Mouse (Mus musculus) CH12.LX (cell line): ENCODE measurements at regions not wholly inside any gene's neighbourhood (a gene's known extent, or its start where the extent isn't known, plus 50 kb on each side); places are given as distances from the start of the nearest gene placed in this dataset.

ENCODE experiments used
- DNase-seq: peaks from one replicate; pipeline ENCODE4 v3.0.0-alpha.2; 2013; ENCODE audit errors: extremely low read depth
- H3K27ac ChIP-seq: 2 replicates; pipeline ENCODE4 v1.5.1; 2012; ENCODE audit warnings: low read depth, mild to moderate bottlenecking, control low read depth, moderate library complexity; ENCODE audit not compliant: insufficient read depth
- H3K27me3 ChIP-seq: replicated peaks from 2 replicates; pipeline ENCODE3; 2012; ENCODE audit warnings: inconsistent platforms
- H3K36me3 ChIP-seq, 2 experiments: replicated peaks in 1 of 2; 2 replicates each; pipeline versions ENCODE3 to v1.6.1; 2012; ENCODE audit warnings: inconsistent platforms in 1 of 2, low read length in 1 of 2, mild to moderate bottlenecking in 1 of 2, mixed read lengths in 1 of 2, moderate library complexity in 1 of 2; ENCODE audit not compliant: control insufficient read depth in 1 of 2, insufficient read depth in 1 of 2
- H3K4me1 ChIP-seq, 2 experiments: 2 replicates each; pipeline ENCODE4 v1.6.1; 2012; ENCODE audit warnings: inconsistent platforms in 1 of 2, moderate library complexity in 1 of 2; ENCODE audit not compliant: insufficient read depth in 2 of 2, control insufficient read depth in 1 of 2
- H3K4me2 ChIP-seq: 2 replicates; pipeline ENCODE4 v1.6.1; 2012; ENCODE audit warnings: low read depth, mild to moderate bottlenecking, control low read depth; ENCODE audit not compliant: poor library complexity, insufficient read depth, severe bottlenecking
- H3K4me3 ChIP-seq, 3 experiments: fragments of 150-350 bp in 1 of 3; sonication (generic) in 1 of 3; replicated peaks in 1 of 3; 2 replicates each; pipeline versions ENCODE3 to v1.5.1; 2011 to 2012; ENCODE audit warnings: low read depth in 2 of 3, low read length in 2 of 3, mild to moderate bottlenecking in 2 of 3, moderate library complexity in 2 of 3, control low read depth in 1 of 3, improper control_type of control experiment in 1 of 3, inconsistent platforms in 1 of 3, mixed read lengths in 1 of 3; ENCODE audit not compliant: poor library complexity in 1 of 3
- H3K79me2 ChIP-seq: replicated peaks from 2 replicates; pipeline ENCODE4 v1.6.1; 2012; ENCODE audit warnings: mild to moderate bottlenecking, moderate library complexity; ENCODE audit not compliant: control insufficient read depth, poor library complexity, insufficient read depth, severe bottlenecking; ENCODE audit errors: extremely low read depth
- H3K9ac ChIP-seq: 2 replicates; pipeline ENCODE4 v1.6.1; 2012; ENCODE audit warnings: low read depth, mild to moderate bottlenecking, control low read depth, moderate library complexity; ENCODE audit not compliant: insufficient read depth
- H3K9me3 ChIP-seq: replicated peaks from 2 replicates; pipeline ENCODE3; 2012; ENCODE audit warnings: low read length, inconsistent platforms, mixed read lengths
- CHD1 ChIP-seq: IDR thresholded peaks from 2 replicates; pipeline ENCODE4 v1.6.1; 2012; ENCODE audit warnings: low read depth, low read length, improper control_type of control experiment, inconsistent platforms
- ELF1 ChIP-seq: IDR thresholded peaks from 2 replicates; pipeline ENCODE4 v1.6.1; 2014; ENCODE audit warnings: low read depth, mild to moderate bottlenecking, inconsistent platforms, low read length, improper control_type of control experiment
- EP300 ChIP-seq: IDR thresholded peaks from 2 replicates; pipeline ENCODE4 v1.6.1; 2011; ENCODE audit warnings: low read length, improper control_type of control experiment
- ETS1 ChIP-seq: conservative IDR thresholded peaks from 2 replicates; pipeline ENCODE4 v1.6.1; 2012; ENCODE audit warnings: low read depth, mild to moderate bottlenecking, inconsistent platforms, low read length, improper control_type of control experiment, moderate library complexity
- GABPA ChIP-seq: IDR thresholded peaks from 2 replicates; pipeline ENCODE4 v1.6.1; 2012; ENCODE audit warnings: low read depth, low read length, improper control_type of control experiment, inconsistent platforms; ENCODE audit not compliant: insufficient replicate concordance
- JUN ChIP-seq: IDR thresholded peaks from 2 replicates; pipeline ENCODE4 v1.6.1; 2011; ENCODE audit warnings: low read depth, mild to moderate bottlenecking, low read length, improper control_type of control experiment, moderate library complexity; ENCODE audit not compliant: insufficient read depth
- JUND ChIP-seq: conservative IDR thresholded peaks from 2 replicates; pipeline ENCODE4 v1.6.1; 2011; ENCODE audit warnings: low read depth, low read length, improper control_type of control experiment
- KAT2A ChIP-seq: IDR thresholded peaks from 2 replicates; pipeline ENCODE4 v1.6.1; 2012; ENCODE audit warnings: low read length, improper control_type of control experiment, inconsistent platforms; ENCODE audit not compliant: insufficient replicate concordance
- MXI1 ChIP-seq: IDR thresholded peaks from 2 replicates; pipeline ENCODE4 v1.6.1; 2011; ENCODE audit warnings: mild to moderate bottlenecking, low read depth, low read length, improper control_type of control experiment
- MYC ChIP-seq: IDR thresholded peaks from 2 replicates; pipeline ENCODE4 v1.6.1; 2011; ENCODE audit warnings: low read depth, mild to moderate bottlenecking, improper control_type of control experiment, low read length
- NRF1 ChIP-seq: IDR thresholded peaks from 2 replicates; pipeline ENCODE4 v1.6.1; 2014; ENCODE audit warnings: low read depth, mild to moderate bottlenecking, inconsistent platforms, low read length, improper control_type of control experiment, moderate library complexity
- POLR2A ChIP-seq: IDR thresholded peaks from 2 replicates; pipeline ENCODE4 v1.6.1; 2011; ENCODE audit warnings: low read depth, mild to moderate bottlenecking, improper control_type of control experiment, low read length
- RAD21 ChIP-seq: IDR thresholded peaks from 2 replicates; pipeline ENCODE4 v1.6.1; 2011; ENCODE audit warnings: low read depth, mild to moderate bottlenecking, low read length, improper control_type of control experiment, moderate library complexity
- RCOR1 ChIP-seq: conservative IDR thresholded peaks from 2 replicates; pipeline ENCODE4 v1.6.1; 2012; ENCODE audit warnings: low read depth, mild to moderate bottlenecking, inconsistent platforms, low read length, improper control_type of control experiment
- SIN3A ChIP-seq: IDR thresholded peaks from 2 replicates; pipeline ENCODE4 v1.6.1; 2012; ENCODE audit warnings: low read length, improper control_type of control experiment, inconsistent platforms
- SMC3 ChIP-seq: IDR thresholded peaks from 2 replicates; pipeline ENCODE4 v1.6.1; 2011; ENCODE audit warnings: low read depth, low read length, improper control_type of control experiment
- TBP ChIP-seq: conservative IDR thresholded peaks from 2 replicates; pipeline ENCODE4 v1.6.1; 2011; ENCODE audit warnings: low read depth, low read length, improper control_type of control experiment
- USF1 ChIP-seq: IDR thresholded peaks from 2 replicates; pipeline ENCODE4 v1.6.1; 2014; ENCODE audit warnings: low read depth, mild to moderate bottlenecking, inconsistent platforms, low read length, improper control_type of control experiment
- USF2 ChIP-seq: conservative IDR thresholded peaks from 2 replicates; pipeline ENCODE4 v1.6.1; 2011; ENCODE audit warnings: low read depth, low read length, improper control_type of control experiment
- ZMIZ1 ChIP-seq: IDR thresholded peaks from 2 replicates; pipeline ENCODE4 v1.6.1; 2012; ENCODE audit warnings: low read depth, mild to moderate bottlenecking, inconsistent platforms, low read length, improper control_type of control experiment
- ZNF384 ChIP-seq: IDR thresholded peaks from 2 replicates; pipeline ENCODE4 v1.6.1; 2012; ENCODE audit warnings: low read depth, low read length, improper control_type of control experiment, inconsistent platforms
- dilution Hi-C: fragments of 300-500 bp; cut with MboI; formaldehyde crosslinking; loops from 2 replicates; pipeline ENCODE4 v1.14.3; 2020; ENCODE audit warnings: low sequenced_read_pairs; ENCODE audit not compliant: extremely low pct_unique_long_range_greater_than_20kb, extremely low pct_ligation_motif_present
- in situ Hi-C: fragments of 300-500 bp; cut with MboI; formaldehyde crosslinking; loops from 3 replicates; pipeline ENCODE4 v1.14.3; 2019; ENCODE audit warnings: low sequenced_read_pairs, low pct_ligation_motif_present, low pct_unique_long_range_greater_than_20kb, mixed read lengths

- no peak for DNase-seq
- Histone ChIP-seq H3K4me2 (no peak overlapping the region), H3K27me3 (no peaks in the 10 kb centered on the region), H3K4me3 (no peak overlapping the region), H3K79me2 (no peaks in the 10 kb centered on the region)
- TF ChIP-seq CHD1 (no peak), ELF1 (no peak), JUND (no peak), USF1 (no peak), ZMIZ1 (no peak), POLR2A (no peak), SMC3 (no peak), EP300 (no peak), GABPA (no peak), TBP (no peak), SIN3A (no peak), RAD21 (no peak), NRF1 (no peak), MYC (no peak), ETS1 (no peak), MXI1 (no peak)
- TF ChIP-seq, all 38 proteins: peak for 0
- no peak overlapping the region for H3K27ac ChIP-seq
- no peaks in the 10 kb centered on the region for H3K4me1 ChIP-seq
- dilution Hi-C loops (no loop called here), in situ Hi-C loops (no loop called here)
- H3K9me3 ChIP-seq = no peaks in the 10 kb centered on the region
- no peaks in the 10 kb centered on the region for H3K36me3 ChIP-seq
- no peak overlapping the region for H3K9ac ChIP-seq
Measured at GRCm38 (mm10) chr1:83685221-83685620, 277.2 kb upstream of the Sphkap start.

- dilution Hi-C loops = no loop called here
- H3K27ac ChIP-seq = no peak overlapping the region
- H3K9ac ChIP-seq = no peak overlapping the region
- no peak for DNase-seq
- TF ChIP-seq TBP = no peak
- TF ChIP-seq JUN = no peak
- TF ChIP-seq KAT2A = no peak
- TF ChIP-seq ZNF384 = no peak
- no peak for TF ChIP-seq CHD1
- no peak for TF ChIP-seq RCOR1
- no peak for TF ChIP-seq USF2
- no peak for TF ChIP-seq ELF1
- TF ChIP-seq ETS1 = no peak
- TF ChIP-seq, all 38 proteins: peak for 0
- Histone ChIP-seq H3K4me3 (no peak overlapping the region), H3K4me1 (no peaks in the 10 kb centered on the region), H3K27me3 (no peaks in the 10 kb centered on the region), H3K79me2 (no peaks in the 10 kb centered on the region), H3K9me3 (no peaks in the 10 kb centered on the region), H3K36me3 (no peaks in the 10 kb centered on the region), H3K4me2 (no peak overlapping the region)
- in situ Hi-C loops = no loop called here
Measured at GRCm38 (mm10) chr1:83665326-83665725, 257.3 kb upstream of the Sphkap start.
